Mouse (Mus musculus): ENCODE data around the gene Foxo1.

The Foxo1 gene

GRCm38 (mm10) chr3:52268487-52268736, 276 bp downstream of the Foxo1 start:
- DNase-seq (ENCODE audit: low spot score in 2 of 2): no peak

GRCm38 (mm10) chr3:52268737-52269513, 789 bp downstream of the Foxo1 start:
- DNase-seq (ENCODE audit: low spot score in 2 of 2): no peak

DNA sequence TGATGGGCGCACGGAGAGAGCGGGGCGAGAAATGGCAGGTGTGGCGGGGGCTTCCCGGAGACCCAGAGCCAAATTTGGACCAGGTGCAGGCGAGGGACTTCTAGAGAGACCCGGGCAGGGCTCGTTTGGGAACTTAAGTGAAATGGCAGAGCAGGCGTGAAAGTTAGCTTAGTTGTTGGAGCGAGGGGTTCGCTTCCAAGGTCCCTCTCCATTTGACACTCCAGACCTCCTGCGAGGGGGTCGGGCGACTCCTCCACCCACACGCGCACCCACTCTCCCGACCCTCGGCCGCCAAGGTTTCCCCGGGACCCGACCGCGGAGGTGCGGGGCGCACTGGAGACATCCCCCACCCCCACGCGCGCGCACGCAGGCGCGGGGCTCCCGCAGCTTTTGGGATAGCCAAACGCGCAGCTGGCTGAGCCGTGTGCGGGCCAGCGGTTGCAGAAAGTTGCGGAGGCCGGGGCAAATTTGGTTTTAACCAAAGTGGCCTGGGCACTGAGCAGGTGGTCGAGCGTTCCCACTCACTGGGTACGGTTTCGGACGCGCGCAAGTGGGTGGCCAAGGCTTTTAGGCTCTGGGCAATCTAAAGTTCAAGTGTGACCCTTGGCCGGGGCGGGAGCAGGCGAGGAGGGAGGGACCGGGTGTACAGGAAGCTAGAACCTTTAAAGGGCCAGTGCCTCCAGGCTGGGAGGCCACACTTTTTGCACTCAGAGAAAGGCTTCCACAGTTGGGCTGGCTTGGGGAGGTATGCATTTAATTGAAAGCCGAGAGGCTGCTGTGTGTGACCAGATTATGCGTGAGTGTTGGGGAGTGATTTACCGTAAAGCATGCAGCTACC, 1.6 kb downstream of the Foxo1 start:
- peak in 1 of 2 experiments; percentile 33 for DNase-seq (ENCODE audit: low spot score in 2 of 2)

DNA sequence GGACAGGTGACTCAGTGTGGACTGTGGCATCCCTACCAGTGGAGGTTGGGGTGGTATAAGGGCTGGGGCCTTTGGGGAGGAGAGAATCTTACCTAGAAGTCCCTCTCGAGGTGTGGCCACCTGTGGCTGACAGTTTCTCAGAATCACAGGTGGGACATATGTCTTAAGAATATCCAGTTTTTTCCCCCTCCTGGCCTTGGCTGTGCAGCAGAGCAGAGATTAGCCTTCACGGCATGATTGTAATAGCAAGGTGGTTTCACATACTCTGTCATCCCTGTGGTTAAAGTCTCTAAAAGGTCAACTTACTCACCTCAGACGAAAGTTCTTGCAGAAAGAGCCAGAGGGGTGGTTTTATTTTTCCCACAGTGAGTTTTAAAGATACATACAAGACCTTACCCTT, 2.4 kb downstream of the Foxo1 start:
- no peak for DNase-seq (ENCODE audit: low spot score in 2 of 2)

DNA sequence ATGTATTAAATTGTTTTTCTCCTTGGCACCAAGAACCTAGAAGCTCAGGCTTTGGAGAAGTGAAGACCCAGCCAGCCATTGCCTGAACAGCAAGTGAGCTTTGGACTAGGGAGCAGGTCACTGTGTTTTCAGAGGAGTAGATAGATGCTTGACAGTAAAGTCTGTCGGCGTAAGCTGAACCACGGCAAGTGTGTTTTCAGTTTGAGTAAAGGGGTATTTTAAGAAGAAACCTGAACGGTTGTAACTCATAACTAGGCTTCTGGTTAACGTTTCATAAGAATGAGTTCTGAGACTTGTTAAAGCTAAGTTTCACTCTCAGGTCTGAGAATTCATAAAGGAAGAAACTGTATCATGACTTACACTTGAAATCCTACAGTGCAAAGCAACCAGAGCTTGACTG, 3.2 kb downstream of the Foxo1 start:
- DNase-seq (ENCODE audit: low spot score in 2 of 2): no peak

- no peak for DNase-seq (ENCODE audit: low spot score in 2 of 2)
These were observed 4.3 kb downstream of the Foxo1 start for GRCm38 (mm10) chr3:52272376-52272865.

DNA sequence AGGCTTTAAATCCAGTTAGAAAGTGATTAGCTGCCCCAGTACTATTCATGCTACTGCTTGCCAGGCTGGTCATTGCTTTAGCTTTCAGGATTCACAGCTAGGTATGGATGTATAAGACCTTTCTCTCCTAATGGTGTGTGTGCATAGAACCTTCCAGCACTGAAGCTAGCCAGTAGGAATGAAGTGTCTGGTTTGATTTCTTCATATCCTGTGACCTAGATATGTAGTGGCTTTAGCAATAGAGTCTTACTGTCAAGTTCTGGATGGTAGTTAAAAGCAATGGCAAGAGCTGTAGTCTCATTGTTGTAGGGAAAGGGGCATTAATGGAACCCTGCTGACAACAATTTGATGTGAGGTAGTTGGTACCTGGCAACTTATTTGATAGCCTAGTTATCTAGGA, 6.3 kb downstream of the Foxo1 start:
- DNase-seq (ENCODE audit: low spot score in 2 of 2): no peak

DNA sequence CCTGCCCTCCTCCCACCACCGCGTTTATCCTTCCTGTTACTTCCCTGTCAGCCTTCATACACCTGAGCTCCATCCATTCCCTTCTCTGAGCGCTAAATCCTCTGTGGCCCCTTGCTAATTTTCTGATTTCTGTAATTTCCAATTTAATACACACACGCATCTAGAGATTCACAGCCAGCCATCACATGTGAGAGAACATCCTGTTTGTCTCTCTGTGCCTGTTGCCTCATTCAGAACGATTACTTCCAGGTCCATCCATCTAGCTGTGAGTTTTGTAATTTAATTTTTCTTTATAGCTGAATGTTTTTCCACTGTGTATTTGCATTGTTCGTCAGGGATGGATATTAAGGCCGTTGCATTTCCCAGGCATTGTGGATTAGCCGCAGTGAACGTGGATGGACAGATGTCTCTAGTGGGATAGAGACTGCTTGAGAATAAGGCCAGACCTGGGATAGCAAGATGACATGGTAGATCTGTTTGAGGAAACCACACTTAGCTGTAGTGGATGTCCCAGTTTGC, 7.0 kb downstream of the Foxo1 start:
- no peak for DNase-seq (ENCODE audit: low spot score in 2 of 2)

DNA sequence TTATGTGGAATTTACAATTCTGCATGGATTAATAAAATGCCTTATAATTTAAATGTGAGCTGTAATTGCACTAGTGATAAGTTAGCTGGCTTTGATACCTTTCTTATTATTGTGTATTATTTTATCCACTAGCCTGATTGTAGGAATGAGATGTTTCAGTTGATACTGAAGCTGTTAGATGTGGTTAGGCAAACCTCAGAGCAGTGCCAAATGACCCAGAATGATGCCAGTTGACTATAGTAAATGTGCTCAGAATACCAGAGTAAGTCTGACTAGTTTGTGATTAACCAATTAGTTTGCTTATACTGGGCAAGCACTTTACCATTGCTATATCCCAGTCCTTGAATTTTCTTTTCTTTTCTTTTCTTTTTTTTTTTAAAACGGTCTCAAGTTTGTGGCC, 12.5 kb downstream of the Foxo1 start:
- DNase-seq (ENCODE audit: low spot score in 2 of 2): no peak

- no peak for DNase-seq (ENCODE audit: low spot score in 2 of 2)
These were observed 13.7 kb downstream of the Foxo1 start for GRCm38 (mm10) chr3:52281882-52282281.

DNA sequence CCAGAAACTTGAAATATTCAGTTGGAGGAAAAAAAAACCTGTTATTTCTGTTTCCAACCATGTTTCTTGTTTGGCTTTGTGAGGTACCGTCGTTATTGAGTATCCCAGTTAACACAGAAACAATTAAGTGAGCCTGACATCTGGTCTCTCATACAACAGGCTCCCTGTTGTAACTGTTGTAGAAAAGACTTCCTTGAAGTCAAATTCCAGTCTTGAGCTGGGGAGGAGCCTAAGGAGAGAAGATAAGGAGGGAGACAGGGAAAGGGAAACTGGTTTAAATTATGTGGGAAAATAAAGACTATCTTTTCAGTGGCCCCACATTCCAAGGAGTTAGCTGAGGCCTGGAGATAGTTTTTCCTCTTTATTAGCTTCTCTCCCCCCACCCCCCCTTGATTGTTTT, 14.2 kb downstream of the Foxo1 start:
- no peak for DNase-seq (ENCODE audit: low spot score in 2 of 2)

- DNase-seq (ENCODE audit: low spot score in 2 of 2): no peak
These were observed 15.4 kb downstream of the Foxo1 start for GRCm38 (mm10) chr3:52283521-52283920.

DNA sequence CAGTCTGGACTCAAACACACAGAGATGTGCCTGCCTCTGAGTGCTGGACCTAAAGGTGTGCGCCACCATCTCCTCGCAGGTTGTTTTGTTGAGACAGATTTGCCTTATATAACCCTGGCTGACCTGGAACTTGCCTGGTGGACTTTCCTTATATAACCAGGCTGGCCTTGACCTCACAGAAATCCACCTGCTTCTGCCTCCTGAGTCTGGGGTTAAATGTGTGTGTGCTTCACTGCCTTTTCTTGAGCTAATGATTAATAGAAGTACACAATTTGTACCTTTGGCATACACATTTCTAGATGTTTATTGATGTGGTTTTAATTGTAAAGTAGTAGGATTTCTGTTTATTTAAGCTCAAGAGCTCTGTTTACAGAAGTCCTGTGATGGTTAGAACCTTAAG, 22.7 kb downstream of the Foxo1 start:
- DNase-seq (ENCODE audit: low spot score in 2 of 2): no peak

- DNase-seq (ENCODE audit: low spot score in 2 of 2): no peak
These were observed 24.4 kb downstream of the Foxo1 start for GRCm38 (mm10) chr3:52292498-52292897.

DNA sequence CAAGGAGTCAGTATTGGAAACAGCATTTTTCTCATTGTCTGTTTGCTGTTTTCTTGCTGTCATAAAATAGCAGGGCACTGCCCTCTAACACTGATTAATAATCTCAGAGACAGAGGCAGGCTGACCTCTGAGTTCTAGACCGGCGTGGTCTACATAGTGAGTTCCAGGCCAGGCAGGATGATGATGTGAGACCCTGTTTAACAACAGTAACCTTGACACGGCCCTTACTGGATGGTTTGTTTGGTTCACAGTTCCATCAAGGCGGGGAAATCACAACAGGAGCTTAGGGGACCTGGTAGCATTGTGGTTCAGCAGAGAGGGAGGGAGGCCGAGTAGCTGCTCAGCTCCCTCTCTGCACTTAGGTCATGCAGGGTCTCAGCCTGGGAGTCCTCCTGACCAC, 25.8 kb downstream of the Foxo1 start:
- no peak for DNase-seq (ENCODE audit: low spot score in 2 of 2)

- no peak for DNase-seq (ENCODE audit: low spot score in 2 of 2)
These were observed 27.6 kb downstream of the Foxo1 start for GRCm38 (mm10) chr3:52295688-52296087.

DNA sequence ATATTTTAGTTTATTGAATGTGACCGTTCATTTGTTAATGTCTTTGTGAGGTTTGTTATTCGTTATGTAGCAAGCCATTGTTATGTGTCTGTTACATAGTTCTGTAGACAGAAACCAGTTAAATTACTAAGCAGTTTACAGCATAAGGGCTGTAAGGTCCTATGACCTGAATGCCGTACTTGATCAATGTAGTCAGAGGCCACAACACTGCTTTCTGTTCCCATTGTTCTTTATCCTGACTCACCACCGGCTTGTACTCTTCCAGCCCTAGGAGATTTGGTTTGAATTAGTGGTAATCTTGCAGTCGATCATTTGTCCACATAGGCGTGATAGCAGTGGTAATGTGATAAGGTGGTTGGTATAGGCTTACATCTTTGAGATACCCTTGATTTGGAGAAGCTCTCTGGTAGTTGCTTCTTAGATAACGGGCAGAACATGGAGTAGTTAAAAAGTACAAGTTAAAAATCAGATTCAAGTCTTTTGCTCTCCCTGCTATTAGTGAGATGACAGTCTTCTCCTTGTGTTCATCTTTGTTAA, 28.2 kb downstream of the Foxo1 start:
- DNase-seq (ENCODE audit: low spot score in 2 of 2): no peak

DNA sequence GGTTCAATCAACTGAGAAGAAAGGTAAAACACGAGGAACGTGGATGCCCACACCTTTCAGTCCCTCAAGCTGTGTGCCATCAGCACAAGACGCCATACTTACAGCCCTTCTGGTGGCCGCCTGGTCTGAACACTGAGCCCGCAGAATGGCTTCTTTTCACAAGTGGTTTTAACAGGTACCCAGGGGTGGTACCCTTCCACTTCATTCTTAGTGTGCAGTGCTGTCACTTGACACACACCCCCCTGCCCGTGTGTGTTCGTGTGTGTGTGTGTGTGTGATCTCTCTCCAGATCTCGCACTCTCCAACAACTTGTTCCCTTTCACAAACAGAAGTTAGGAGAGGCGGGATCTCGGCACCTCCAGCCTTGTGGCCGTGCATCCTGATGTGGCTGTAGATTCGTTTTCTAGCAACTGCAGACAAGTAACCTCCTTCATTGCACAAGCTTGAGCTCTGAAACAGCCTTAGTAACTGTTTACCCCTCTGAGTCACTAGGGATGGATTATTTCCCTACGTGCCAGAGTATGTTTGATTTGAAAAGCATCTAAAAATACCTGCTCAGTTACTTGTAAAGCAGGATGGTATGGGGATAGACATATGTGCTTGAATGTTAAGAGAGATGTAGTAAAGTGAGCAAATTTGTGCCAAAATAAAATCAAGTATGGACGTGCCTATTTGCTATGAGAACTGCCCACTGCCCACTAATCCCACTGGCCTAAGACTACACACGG, 29.3 kb downstream of the Foxo1 start:
- no peak for DNase-seq (ENCODE audit: low spot score in 2 of 2)

- no peak for DNase-seq (ENCODE audit: low spot score in 2 of 2)
These were observed 30.5 kb downstream of the Foxo1 start for GRCm38 (mm10) chr3:52298683-52299082.

DNA sequence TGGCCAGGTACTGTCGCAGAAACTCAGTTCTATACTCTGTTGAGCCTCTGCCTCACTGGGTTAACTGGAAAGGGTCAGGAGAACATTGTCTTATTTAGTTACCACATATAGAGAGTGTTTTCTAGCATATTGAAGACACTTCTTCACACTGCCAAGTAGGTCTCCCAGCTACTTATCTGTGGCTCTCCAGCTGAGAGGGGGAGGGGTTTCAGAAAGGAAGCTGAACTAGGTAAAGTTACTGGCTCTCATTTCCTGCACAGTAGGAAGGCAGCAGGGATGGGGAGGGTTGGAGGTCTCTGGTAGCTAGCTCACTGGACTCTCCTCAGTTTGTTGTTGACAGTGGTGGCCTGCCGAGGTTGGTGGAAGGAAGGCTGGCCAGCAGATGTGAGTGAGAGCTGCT, 31.2 kb downstream of the Foxo1 start:
- no peak for DNase-seq (ENCODE audit: low spot score in 2 of 2)

DNA sequence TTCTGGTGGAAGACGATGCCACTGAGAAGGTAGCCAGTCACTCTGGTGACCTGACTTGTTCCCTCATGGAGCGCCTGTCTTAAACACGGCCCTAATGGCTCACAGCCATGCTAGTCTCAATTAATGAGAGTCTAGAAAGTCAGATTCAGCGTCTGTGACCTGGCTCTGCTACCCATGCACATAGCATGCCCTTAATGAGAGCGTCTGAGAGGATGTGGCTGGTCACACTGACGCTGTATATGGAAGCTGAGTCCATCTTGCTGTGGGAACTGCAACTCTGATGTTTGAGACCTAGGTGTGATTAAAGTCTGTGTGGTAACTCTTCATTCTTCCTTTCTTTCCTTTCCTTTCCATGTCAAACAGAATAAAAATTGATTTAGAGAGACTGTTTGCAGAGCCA, 32.4 kb downstream of the Foxo1 start:
- DNase-seq (ENCODE audit: low spot score in 2 of 2): no peak

GRCm38 (mm10) chr3:52303301-52303700, 35.2 kb downstream of the Foxo1 start:
- DNase-seq (ENCODE audit: low spot score in 2 of 2): no peak
